Mouse (Mus musculus) thymus, adult 2 months (tissue): ENCODE measurements around the gene Snx18. TPM values are rescaled to one million over a fixed set of nuclear protein-coding genes. Genes with fewer than 3 reads are reported as not detected.

Experiments used
- DNase-seq: peaks from one replicate; pipeline ENCODE4 v3.0.0; 2021
- H3K27ac ChIP-seq: fragments of 200-500 bp; 2 replicates; pipeline ENCODE4 v1.5.1; 2012; ENCODE audit warnings: low read length, control low read depth; ENCODE audit not compliant: control insufficient read depth, insufficient read depth
- H3K27me3 ChIP-seq: fragments of 200-500 bp; 2 replicates; pipeline ENCODE4 v1.6.1; 2012; ENCODE audit warnings: mild to moderate bottlenecking, low read length, moderate library complexity, mixed read lengths; ENCODE audit not compliant: control insufficient read depth, insufficient read depth
- H3K36me3 ChIP-seq: fragments of 200-500 bp; 2 replicates; pipeline ENCODE4 v1.6.1; 2012; ENCODE audit warnings: mild to moderate bottlenecking, low read length, moderate library complexity; ENCODE audit not compliant: control insufficient read depth, insufficient read depth
- H3K4me1 ChIP-seq: fragments of 200-500 bp; replicated peaks from 2 replicates; pipeline ENCODE4 v1.6.1; 2012; ENCODE audit warnings: low read length; ENCODE audit not compliant: control insufficient read depth, insufficient read depth
- H3K4me3 ChIP-seq: fragments of 200-500 bp; 2 replicates; pipeline ENCODE4 v1.5.1; 2012; ENCODE audit warnings: mild to moderate bottlenecking, low read length, control low read depth, moderate library complexity; ENCODE audit not compliant: control insufficient read depth, insufficient read depth
- CTCF ChIP-seq: fragments of 200-500 bp; IDR thresholded peaks from 2 replicates; pipeline ENCODE4 v1.5.1; 2012; ENCODE audit warnings: mild to moderate bottlenecking, control low read depth, low read length, moderate library complexity, borderline replicate concordance; ENCODE audit not compliant: control insufficient read depth, poor library complexity, insufficient read depth; ENCODE audit errors: extremely low read depth
- POLR2A ChIP-seq: fragments of 200-500 bp; IDR thresholded peaks from 2 replicates; pipeline ENCODE4 v1.6.1; 2012; ENCODE audit warnings: mild to moderate bottlenecking, low read length, control low read depth, moderate library complexity; ENCODE audit not compliant: control insufficient read depth, poor library complexity, insufficient read depth; ENCODE audit errors: extremely low read depth
- WGBS: fragments of 180-500 bp; shearing (Covaris S2); methylation state at CpG from one replicate; pipeline ENCODE4 v1.1.7; 2018; 5-methylcytosine and 5-hydroxymethylcytosine counted together
- polyA plus RNA-seq: library from polyadenylated mRNA; depleted of rRNA; stranded (reverse); fragments of >200 nt; gene quantifications from 2 replicates; pipeline ENCODE4 v1.2.3, GENCODE M21; 2012; rRNA removed

The Snx18 gene
- polyA plus RNA-seq, 1 experiment = 15.6 TPM

DNA sequence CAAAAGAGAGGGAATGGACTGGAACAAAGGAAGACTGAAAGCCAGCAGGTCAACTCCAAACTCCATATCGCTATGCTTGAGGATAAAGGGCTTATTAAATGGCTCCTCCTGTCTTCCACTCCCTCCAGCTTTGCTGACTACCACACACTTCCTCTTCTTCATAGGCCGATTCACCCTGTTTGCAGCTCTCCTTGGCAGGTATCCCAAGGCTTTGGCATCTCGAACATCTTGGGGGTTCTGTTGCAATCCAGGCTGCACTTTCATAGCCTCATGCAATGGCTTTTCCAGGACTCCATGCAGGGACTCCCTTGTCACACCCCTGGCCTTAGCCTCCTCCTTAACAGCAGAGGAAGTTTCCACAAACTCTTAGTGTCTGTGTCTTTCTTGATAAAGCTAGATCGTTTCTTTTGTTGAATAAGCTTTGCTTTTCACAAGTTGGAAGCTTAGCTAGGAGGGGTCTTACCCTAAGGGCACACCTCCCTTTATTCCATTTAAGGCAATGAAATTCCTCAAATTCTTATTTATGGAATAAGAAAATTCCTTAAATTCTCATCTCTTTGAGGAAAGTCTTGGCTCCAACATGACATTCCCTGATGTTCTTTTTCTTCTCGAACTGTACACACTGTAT is 64.6 kb downstream of the Snx18 start:
- no peak overlapping the region for H3K4me3 ChIP-seq
- TF ChIP-seq POLR2A (no peak), CTCF (no peak)
- H3K36me3 ChIP-seq = no peaks in the 10 kb centered on the region
- 65% methylated on average over 5 of the region's 5 CpGs for WGBS
- no peaks in the 10 kb centered on the region for H3K27me3 ChIP-seq
- no peak overlapping the region for H3K27ac ChIP-seq
- no peak for DNase-seq
- H3K4me1 ChIP-seq = no peaks in the 10 kb centered on the region

DNA sequence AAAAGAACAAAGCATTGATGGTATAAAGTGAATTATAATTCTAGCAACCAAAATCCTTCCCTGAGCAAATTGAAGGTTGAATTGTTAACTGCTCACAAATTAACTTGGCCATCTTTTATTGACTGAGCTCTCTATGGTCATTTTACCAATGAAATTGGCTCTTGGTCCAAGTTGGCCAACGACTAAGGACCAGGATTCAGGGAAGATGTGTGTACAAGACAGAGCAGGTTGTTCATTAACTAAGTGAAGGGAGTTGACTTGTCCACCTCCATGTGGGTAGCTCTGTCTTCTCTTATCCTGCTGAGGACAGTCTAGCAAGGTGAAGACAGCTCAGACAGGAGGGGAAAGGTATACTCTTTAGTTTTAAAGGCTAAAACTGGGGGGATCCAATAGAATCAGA is 66.0 kb downstream of the Snx18 start:
- Histone ChIP-seq H3K27ac (no peak overlapping the region), H3K4me3 (no peak overlapping the region), H3K27me3 (no peaks in the 10 kb centered on the region), H3K36me3 (no peaks in the 10 kb centered on the region), H3K4me1 (no peaks in the 10 kb centered on the region)
- DNase-seq = no peak
- 81% methylated on average over 1 of the region's 1 CpGs for WGBS
- TF ChIP-seq CTCF (no peak), POLR2A (no peak)

DNA sequence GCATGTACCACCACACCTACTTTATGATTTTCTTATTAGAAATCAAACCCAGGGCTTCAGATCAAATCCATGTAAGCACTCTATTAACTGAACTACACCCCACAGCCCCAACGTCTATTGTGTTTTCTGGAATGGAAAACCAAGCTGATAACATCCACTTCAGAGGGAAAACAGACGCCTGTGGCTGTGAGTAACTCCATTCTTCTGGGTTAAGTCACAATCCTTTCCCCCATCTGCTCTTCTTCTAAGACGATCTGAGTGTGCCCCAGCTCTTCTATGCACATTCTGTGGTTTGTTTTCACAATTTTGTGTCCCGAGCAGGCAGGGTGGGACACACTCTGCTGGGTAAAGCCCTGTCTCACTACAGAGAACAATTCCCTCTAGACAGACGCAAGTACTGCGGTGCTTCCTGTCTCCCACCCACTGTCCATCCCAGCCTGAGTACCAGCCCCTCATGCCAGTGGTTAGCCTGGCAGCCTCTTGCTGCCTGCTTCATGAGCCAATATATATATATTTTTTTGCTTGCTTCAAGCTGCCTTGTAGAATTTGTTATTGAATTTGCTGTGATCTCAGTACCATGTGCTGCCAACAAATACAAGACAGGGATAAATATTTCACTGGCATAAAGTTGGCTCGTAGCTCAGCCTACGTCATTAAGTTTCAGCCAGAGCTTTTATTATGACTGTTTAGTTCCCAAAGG is 67.3 kb downstream of the Snx18 start:
- H3K4me3 ChIP-seq = no peak overlapping the region
- no peak for DNase-seq
- H3K36me3 ChIP-seq = no peaks in the 10 kb centered on the region
- H3K27me3 ChIP-seq = no peaks in the 10 kb centered on the region
- no peaks in the 10 kb centered on the region for H3K4me1 ChIP-seq
- H3K27ac ChIP-seq = no peak overlapping the region
- 81% methylated on average over 8 of the region's 8 CpGs for WGBS
- TF ChIP-seq POLR2A = no peak
- no peak for TF ChIP-seq CTCF

DNA sequence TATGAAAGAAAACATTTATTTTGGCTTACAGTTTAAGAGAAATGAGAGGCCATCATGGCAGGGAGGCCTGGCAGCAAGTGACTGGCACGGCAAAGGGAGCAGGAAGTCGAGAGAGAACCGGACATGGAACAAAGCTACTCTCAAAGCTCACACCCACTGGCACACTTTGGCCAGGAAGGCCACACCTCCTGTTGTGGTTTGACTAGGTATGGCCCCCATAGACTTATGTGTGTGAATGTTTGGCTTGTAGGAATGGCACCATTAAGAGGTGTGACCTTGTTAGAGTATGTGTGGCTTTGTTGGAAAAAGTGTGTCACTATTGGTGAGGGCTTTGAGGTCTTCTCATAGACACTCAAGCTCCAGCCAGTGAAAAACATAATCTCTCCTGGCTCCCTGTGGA is 69.3 kb downstream of the Snx18 start:
- no peak for DNase-seq
- H3K27ac ChIP-seq = no peak overlapping the region
- whole genome bisulfite sequencing = 77% methylated on average over 3 of the region's 3 CpGs

DNA sequence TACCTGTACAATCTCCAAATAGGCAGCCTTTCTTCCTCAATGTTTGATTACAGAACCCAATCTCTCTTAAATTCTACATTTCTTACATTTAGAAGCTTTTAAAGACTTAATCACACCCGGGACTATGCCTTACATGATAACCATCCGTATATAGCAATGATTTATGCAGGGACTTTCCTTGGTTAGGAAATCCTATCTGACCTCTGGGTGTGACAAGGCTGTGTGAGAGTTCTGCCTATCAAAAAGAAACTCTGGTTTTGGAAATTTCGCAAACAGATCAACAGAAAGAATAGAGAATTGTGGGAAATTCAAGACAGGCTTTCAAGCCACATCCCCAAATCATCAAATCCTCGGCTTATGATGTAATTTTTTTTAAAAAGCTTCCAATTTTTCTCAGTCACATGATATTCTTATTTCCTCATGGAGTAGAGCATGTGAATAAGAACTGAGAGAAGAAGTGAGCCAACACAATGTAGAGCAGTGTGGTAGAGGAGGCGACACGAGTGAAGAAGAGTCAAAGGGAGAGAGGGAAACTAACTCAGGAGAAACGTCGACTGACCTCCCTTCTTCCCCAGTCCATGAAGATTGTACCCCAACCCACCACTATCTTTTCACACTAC is 70.4 kb downstream of the Snx18 start:
- WGBS = 89% methylated on average over 8 of the region's 8 CpGs
- no peak for DNase-seq
- H3K4me1 ChIP-seq = no peaks in the 10 kb centered on the region
- H3K36me3 ChIP-seq = no peaks in the 10 kb centered on the region
- TF ChIP-seq POLR2A (no peak), CTCF (no peak)
- no peak overlapping the region for H3K4me3 ChIP-seq
- H3K27ac ChIP-seq = no peak overlapping the region
- no peaks in the 10 kb centered on the region for H3K27me3 ChIP-seq

More for the DNA sequence above, 69.3 kb downstream of the Snx18 start:
- H3K4me1 ChIP-seq = no peaks in the 10 kb centered on the region
- no peak for TF ChIP-seq POLR2A
- no peak for TF ChIP-seq CTCF
- H3K27me3 ChIP-seq = no peaks in the 10 kb centered on the region
- no peaks in the 10 kb centered on the region for H3K36me3 ChIP-seq
- H3K4me3 ChIP-seq = no peak overlapping the region

DNA sequence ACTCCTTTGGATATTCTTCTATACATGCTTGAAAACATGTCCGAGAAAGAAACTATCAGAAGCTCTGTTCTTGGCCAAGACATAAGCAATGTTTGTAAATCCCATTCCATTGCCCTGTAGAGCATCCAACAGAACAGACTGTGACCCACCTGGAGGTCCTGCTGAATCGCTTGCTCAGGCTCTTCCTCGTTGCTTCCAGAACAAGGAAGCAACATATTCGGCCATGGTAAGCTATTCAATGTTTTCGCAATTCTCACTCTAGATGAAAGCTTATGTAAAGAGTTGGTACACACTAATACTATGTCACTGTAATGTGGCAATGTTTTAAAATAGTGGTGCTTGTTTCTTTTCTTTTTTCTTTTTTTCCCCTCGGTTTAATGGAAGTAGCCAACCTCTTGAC is 76.0 kb downstream of the Snx18 start:
- no peaks in the 10 kb centered on the region for H3K4me1 ChIP-seq
- no peaks in the 10 kb centered on the region for H3K36me3 ChIP-seq
- WGBS = 94% methylated on average over 6 of the region's 6 CpGs
- H3K27ac ChIP-seq = no peak overlapping the region
- H3K27me3 ChIP-seq = no peaks in the 10 kb centered on the region
- no peak for DNase-seq
- H3K4me3 ChIP-seq = no peak overlapping the region
- no peak for TF ChIP-seq CTCF
- no peak for TF ChIP-seq POLR2A

Other genes starting within 250 kb of the Snx18 start
- gene Hspb3, start 45.1 kb upstream of the Snx18 start, polyA plus RNA-seq = 0.65 TPM in 1 of 2 replicates, not detected in the other
- gene Arl15, start 175.9 kb upstream of the Snx18 start, polyA plus RNA-seq = 4.9 and 5.5 TPM in 2 replicates